Mouse (Mus musculus) heart, adult 2 months (tissue): ENCODE data around the gene Malrd1.

Experiments used
- CTCF ChIP-seq: fragments of 200-600 bp; IDR thresholded peaks from 2 replicates; pipeline ENCODE4 v1.8.1; 2022; ENCODE audit warnings: antibody characterized with exemption, mild to moderate bottlenecking, moderate library complexity
- EP300 ChIP-seq: fragments of 200-500 bp; IDR thresholded peaks from 2 replicates; pipeline ENCODE4 v1.6.1; 2011; ENCODE audit warnings: low read depth, low read length, control low read depth; ENCODE audit not compliant: insufficient read depth

DNA sequence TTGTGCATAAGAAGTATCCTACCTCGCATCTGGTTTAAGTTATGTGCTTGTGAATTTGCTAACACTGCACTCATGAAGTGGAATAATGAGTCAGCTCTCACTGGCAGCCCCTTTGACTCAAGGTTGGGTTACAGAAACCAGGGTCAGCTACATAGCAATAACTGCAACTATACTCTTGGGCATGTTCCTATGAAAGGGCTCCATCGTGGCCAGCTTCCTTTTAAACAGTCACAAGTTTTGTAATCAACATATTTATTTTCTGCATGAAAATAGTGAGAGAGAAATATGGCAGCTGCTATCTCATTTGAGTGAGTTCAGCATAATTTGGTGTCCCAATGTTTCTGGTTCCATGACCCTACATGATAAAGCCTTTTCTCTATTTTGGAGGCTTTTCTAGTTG lies 716.8 kb downstream of the Malrd1 start:
- TF ChIP-seq CTCF (no peak), EP300 (no peak)
